In genomic region chr13:106471264-106471663, GRCm38 (mm10) we compare ENCODE assay signal across 16 mouse cellular contexts.
"Had no signal": no experiment of that assay in that cellular context is flagged by ENCODE, and none has a peak within 500 bp of the region (broad histone marks: within the 10 kb centered on the region; RNA-seq: fewer than 3 reads in every experiment).

No protein-coding gene starts in this region.

- H3K4me3 ChIP-seq: midbrain, embryonic 12.5 days; neural tube, embryonic 13.5 days; stomach, embryonic 15.5 days had no signal

- H3K9ac ChIP-seq: liver, embryonic 14.5 days; midbrain, embryonic 12.5 days; neural tube, embryonic 13.5 days; stomach, embryonic 15.5 days had no signal

- H3K9me3 ChIP-seq: midbrain, embryonic 12.5 days; neural tube, embryonic 13.5 days; stomach, embryonic 15.5 days had no signal

- DNase-seq: kidney, adult 8-10 months; kidney, postnatal 36 days; layer of hippocampus, adult 9-11 months; layer of hippocampus, postnatal 36 days; lung, adult 2 months; retina, postnatal 1 day; right cerebral cortex, postnatal 14 days; thymus, postnatal 4 days had no signal

- H3K4me1 ChIP-seq: midbrain, embryonic 12.5 days; neural tube, embryonic 13.5 days; stomach, embryonic 15.5 days had no signal

- H3K36me3 ChIP-seq: midbrain, embryonic 12.5 days; neural tube, embryonic 13.5 days; stomach, embryonic 15.5 days had no signal

- ATAC-seq: inflammation-experienced regulatory T-cells, adult 6 months; intestine, postnatal 0 days; midbrain, embryonic 16.5 days had no signal

- H3K27ac ChIP-seq: kidney, postnatal 0 days; liver, embryonic 14.5 days; midbrain, embryonic 12.5 days; neural tube, embryonic 13.5 days; stomach, embryonic 15.5 days had no signal

- H3K27me3 ChIP-seq: midbrain, embryonic 12.5 days; neural tube, embryonic 13.5 days; stomach, embryonic 15.5 days had no signal

- H3K4me2 ChIP-seq: midbrain, embryonic 12.5 days; neural tube, embryonic 13.5 days; stomach, embryonic 15.5 days had no signal
